Mouse (Mus musculus): Measurements from ENCODE around the gene Pcgf3.

DNA sequence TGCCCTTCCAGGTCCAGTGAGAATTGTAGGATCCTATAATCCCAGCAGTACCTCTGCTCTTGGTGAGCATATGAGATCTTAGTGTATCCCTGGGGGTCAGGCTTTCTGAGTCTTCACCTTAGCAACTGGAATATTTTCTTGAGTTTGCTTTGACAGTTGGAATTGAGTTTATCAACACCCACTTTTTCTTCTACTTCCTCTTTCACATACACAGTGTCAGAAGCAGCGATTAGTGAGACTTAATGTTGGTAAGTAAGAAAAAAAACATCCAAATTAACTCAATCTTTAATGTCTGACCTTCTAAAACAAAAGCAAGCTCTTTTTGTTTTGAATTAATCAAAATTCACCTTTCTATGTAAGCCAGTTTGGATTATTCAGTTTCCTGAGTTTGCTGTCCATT, 40.5 kb downstream of the Pcgf3 start:
- no peak for TF ChIP-seq CTCF (IDR thresholded peaks at IDR 0.05; ENCODE audit: low read depth, low read length)
- no peak for TF ChIP-seq EP300 (IDR thresholded peaks at IDR 0.05; ENCODE audit: insufficient read depth, low read depth, low read length)
